Mouse (Mus musculus) G1E (cell line): ENCODE results near the gene Rbm24.

Experiments
- CTCF ChIP-seq: IDR thresholded peaks from 2 replicates; pipeline ENCODE4 v1.5.1; 2012; ENCODE audit warnings: low read depth, low read length, inconsistent platforms, mixed read lengths
- GATA1 ChIP-seq: IDR thresholded peaks from 2 replicates; pipeline ENCODE4 v1.6.1; 2012; ENCODE audit warnings: borderline replicate concordance, low read length, inconsistent platforms, mixed read lengths
- POLR2AphosphoS5 ChIP-seq: IDR thresholded peaks from 2 replicates; pipeline ENCODE4 v1.6.1; 2012; ENCODE audit warnings: low read depth, low read length, inconsistent platforms; ENCODE audit not compliant: insufficient replicate concordance
- TAL1 ChIP-seq: conservative IDR thresholded peaks from 2 replicates; pipeline ENCODE4 v1.6.1; 2012; ENCODE audit warnings: low read depth, low read length, inconsistent platforms, mixed read lengths

GRCm38 (mm10) chr13:46459546-46459945 lies 41.3 kb downstream of the Rbm24 start:
- TF ChIP-seq CTCF, result no peak
- no peak for TF ChIP-seq GATA1
- TF ChIP-seq TAL1, result no peak
- TF ChIP-seq POLR2AphosphoS5, result no peak
